Mouse (Mus musculus) heart, embryonic 10.5 days (tissue): Measurements from ENCODE around the gene Ttll11. TPM values are rescaled to one million over a fixed set of nuclear protein-coding genes. Genes with fewer than 3 reads are reported as not detected.

Experiments used
- DNase-seq: peaks from one replicate; pipeline ENCODE4 v3.0.0-alpha.2; 2017; ENCODE audit warnings: low spot score
- H3K27ac ChIP-seq: fragments of 300-500 bp; sonication (generic); 2 replicates; pipeline ENCODE4 v1.5.1; 2016; ENCODE audit warnings: mild to moderate bottlenecking
- H3K27me3 ChIP-seq: fragments of 300-500 bp; sonication (generic); 2 replicates; pipeline ENCODE4 v1.6.1; 2016; ENCODE audit warnings: mild to moderate bottlenecking; ENCODE audit not compliant: poor library complexity, insufficient read depth, severe bottlenecking
- H3K36me3 ChIP-seq: fragments of 300-500 bp; sonication (generic); 2 replicates; pipeline ENCODE4 v1.6.1; 2016; ENCODE audit warnings: mild to moderate bottlenecking, moderate library complexity
- H3K4me1 ChIP-seq: fragments of 300-500 bp; sonication (generic); 2 replicates; pipeline ENCODE4 v1.6.1; 2016; ENCODE audit warnings: mild to moderate bottlenecking
- H3K4me3 ChIP-seq: fragments of 300-500 bp; sonication (generic); 2 replicates; pipeline ENCODE4 v1.5.1; 2016; ENCODE audit warnings: mild to moderate bottlenecking, moderate library complexity
- H3K9me3 ChIP-seq: fragments of 300-500 bp; sonication (generic); 2 replicates; pipeline ENCODE4 v1.6.1; 2016; ENCODE audit warnings: mild to moderate bottlenecking, moderate library complexity
- WGBS: fragments of 180-500 bp; shearing (Covaris S2); methylation state at CpG from one replicate; pipeline ENCODE4 v1.1.7; 2016; 5-methylcytosine and 5-hydroxymethylcytosine counted together
- polyA plus RNA-seq: library from polyadenylated mRNA; unstranded; fragments of >200 nt; fragmentation: Nextera tagmentation; extraction: Ambion mirVana; gene quantifications from 2 replicates; pipeline ENCODE4 v1.2.1, GENCODE M21; 2016

Gene Ttll11
- polyA plus RNA-seq, 1 experiment from 2014 or later: 0.85 TPM

- H3K9me3 ChIP-seq: no peaks in the 10 kb centered on the region
- no peak for DNase-seq
- H3K4me3 ChIP-seq: no peak overlapping the region
- H3K27me3 ChIP-seq: no peaks in the 10 kb centered on the region; the same call in 1 of the 2 replicates
- no peak overlapping the region for H3K27ac ChIP-seq
- H3K36me3 ChIP-seq: no peaks in the 10 kb centered on the region
- peaks cover 5% of the 10 kb centered on the region; the same call in 1 of the 2 replicates for H3K4me1 ChIP-seq
- WGBS: 70% methylated on average over 7 of the region's 7 CpGs
These were observed 22.1 kb downstream of the Ttll11 start for GRCm38 (mm10) chr2:35957471-35958140.

- no peaks in the 10 kb centered on the region for H3K9me3 ChIP-seq
- WGBS: 49% methylated on average over 5 of the region's 5 CpGs
- H3K4me3 ChIP-seq: no peak overlapping the region
- no peak overlapping the region for H3K27ac ChIP-seq
- H3K27me3 ChIP-seq: no peaks in the 10 kb centered on the region; the same call in none of the 2 replicates
- H3K4me1 ChIP-seq: peaks cover 5% of the 10 kb centered on the region; the same call in 1 of the 2 replicates
- H3K36me3 ChIP-seq: no peaks in the 10 kb centered on the region
- no peak for DNase-seq
These were observed 24.5 kb downstream of the Ttll11 start for GRCm38 (mm10) chr2:35955211-35955610.

- Histone ChIP-seq H3K27me3 (no peaks in the 10 kb centered on the region; the same call in none of the 2 replicates), H3K4me3 (no peak overlapping the region), H3K36me3 (no peaks in the 10 kb centered on the region), H3K4me1 (no peaks in the 10 kb centered on the region), H3K9me3 (0 out of 2 replicates have a peak, but pooled peaks cover 6% of the 10 kb centered on the region), H3K27ac (no peak overlapping the region)
- WGBS: 55% methylated on average over 16 of the region's 16 CpGs
- DNase-seq: no peak
These were observed 27.3 kb downstream of the Ttll11 start for GRCm38 (mm10) chr2:35952187-35952958.

- Histone ChIP-seq H3K4me3 (no peak overlapping the region), H3K27ac (no peak overlapping the region)
- 82% methylated on average over 4 of the region's 4 CpGs for WGBS
These were observed 34.8 kb downstream of the Ttll11 start for GRCm38 (mm10) chr2:35944896-35945295.

GRCm38 (mm10) chr2:35942960-35943359, 36.8 kb downstream of the Ttll11 start:
- H3K27me3 ChIP-seq: no peaks in the 10 kb centered on the region
- H3K4me1 ChIP-seq: no peaks in the 10 kb centered on the region
- H3K36me3 ChIP-seq: no peaks in the 10 kb centered on the region
- H3K9me3 ChIP-seq: no peaks in the 10 kb centered on the region
- no peak overlapping the region for H3K27ac ChIP-seq
- DNase-seq: no peak
- no peak overlapping the region for H3K4me3 ChIP-seq
- 74% methylated on average over 9 of the region's 9 CpGs for WGBS

More at GRCm38 (mm10) chr2:35944896-35945295, 34.8 kb downstream of the Ttll11 start:
- Histone ChIP-seq H3K36me3 (no peaks in the 10 kb centered on the region), H3K4me1 (no peaks in the 10 kb centered on the region), H3K9me3 (0 out of 2 replicates have a peak, but pooled peaks cover 6% of the 10 kb centered on the region), H3K27me3 (no peaks in the 10 kb centered on the region)
- no peak for DNase-seq

- WGBS: 58% methylated on average over 5 of the region's 5 CpGs
- no peaks in the 10 kb centered on the region for H3K9me3 ChIP-seq
- DNase-seq: no peak
- H3K27ac ChIP-seq: no peak overlapping the region
- H3K4me1 ChIP-seq: no peaks in the 10 kb centered on the region
- H3K27me3 ChIP-seq: no peaks in the 10 kb centered on the region
- H3K36me3 ChIP-seq: no peaks in the 10 kb centered on the region
- H3K4me3 ChIP-seq: no peak overlapping the region
These were observed 44.7 kb downstream of the Ttll11 start for GRCm38 (mm10) chr2:35935045-35935444.

- H3K36me3 ChIP-seq: no peaks in the 10 kb centered on the region
- no peak overlapping the region for H3K27ac ChIP-seq
- DNase-seq: no peak
- WGBS: 88% methylated on average over 13 of the region's 13 CpGs
- H3K27me3 ChIP-seq: no peaks in the 10 kb centered on the region
- H3K4me3 ChIP-seq: no peak overlapping the region
- H3K9me3 ChIP-seq: no peaks in the 10 kb centered on the region
- H3K4me1 ChIP-seq: peaks cover 13% of the 10 kb centered on the region; the same call in 1 of the 2 replicates
These were observed 46.6 kb downstream of the Ttll11 start for GRCm38 (mm10) chr2:35933116-35933515.

GRCm38 (mm10) chr2:35931619-35932018, 48.1 kb downstream of the Ttll11 start:
- H3K36me3 ChIP-seq: no peaks in the 10 kb centered on the region
- no peak for DNase-seq
- 69% methylated on average over 3 of the region's 3 CpGs for WGBS

GRCm38 (mm10) chr2:35930498-35931149, 49.1 kb downstream of the Ttll11 start:
- H3K4me1 ChIP-seq: peaks cover 15% of the 10 kb centered on the region; the same call in 1 of the 2 replicates
- peak; percentile 87 for DNase-seq
- no peaks in the 10 kb centered on the region for H3K27me3 ChIP-seq
- no peak overlapping the region for H3K4me3 ChIP-seq
- H3K36me3 ChIP-seq: no peaks in the 10 kb centered on the region
- no peaks in the 10 kb centered on the region for H3K9me3 ChIP-seq
- H3K27ac ChIP-seq: no peak overlapping the region
- 36% methylated on average over 11 of the region's 11 CpGs for WGBS

More at GRCm38 (mm10) chr2:35931619-35932018, 48.1 kb downstream of the Ttll11 start:
- H3K27ac ChIP-seq: no peak overlapping the region
- H3K27me3 ChIP-seq: no peaks in the 10 kb centered on the region
- H3K4me3 ChIP-seq: no peak overlapping the region
- H3K4me1 ChIP-seq: peaks cover 15% of the 10 kb centered on the region; the same call in 1 of the 2 replicates
- no peaks in the 10 kb centered on the region for H3K9me3 ChIP-seq

- Histone ChIP-seq H3K9me3 (no peaks in the 10 kb centered on the region), H3K27ac (0 out of 2 replicates have a peak overlapping the region, but pooled peaks have one; percentile 22), H3K36me3 (no peaks in the 10 kb centered on the region), H3K4me3 (no peak overlapping the region), H3K27me3 (no peaks in the 10 kb centered on the region), H3K4me1 (peaks cover 15% of the 10 kb centered on the region; the same call in 1 of the 2 replicates)
- DNase-seq: no peak
- WGBS: 49% methylated on average over 6 of the region's 6 CpGs
These were observed 51.6 kb downstream of the Ttll11 start for GRCm38 (mm10) chr2:35928133-35928532.

- Histone ChIP-seq H3K36me3 (no peaks in the 10 kb centered on the region), H3K4me3 (no peak overlapping the region), H3K27ac (no peak overlapping the region), H3K4me1 (peaks cover 15% of the 10 kb centered on the region; the same call in 1 of the 2 replicates), H3K9me3 (no peaks in the 10 kb centered on the region), H3K27me3 (no peaks in the 10 kb centered on the region)
- DNase-seq: no peak
- WGBS: 75% methylated on average over 4 of the region's 4 CpGs
These were observed 54.8 kb downstream of the Ttll11 start for GRCm38 (mm10) chr2:35924947-35925346.

GRCm38 (mm10) chr2:35922956-35923355, 56.8 kb downstream of the Ttll11 start:
- Histone ChIP-seq H3K4me3 (no peak overlapping the region), H3K27me3 (no peaks in the 10 kb centered on the region), H3K36me3 (no peaks in the 10 kb centered on the region), H3K27ac (no peak overlapping the region), H3K9me3 (no peaks in the 10 kb centered on the region), H3K4me1 (peaks cover under 1% of the 10 kb centered on the region; the same call in 1 of the 2 replicates)
- 83% methylated on average over 3 of the region's 3 CpGs for WGBS
- DNase-seq: no peak
